Mouse (Mus musculus): ENCODE data around the gene Gdap1l1. TPM values are rescaled to one million over a fixed set of nuclear protein-coding genes. Genes with fewer than 3 reads are reported as not detected.

Gdap1l1 gene
- total RNA-seq, 2 experiments from 2014 or later = 95.2 to 95.5 TPM

DNA sequence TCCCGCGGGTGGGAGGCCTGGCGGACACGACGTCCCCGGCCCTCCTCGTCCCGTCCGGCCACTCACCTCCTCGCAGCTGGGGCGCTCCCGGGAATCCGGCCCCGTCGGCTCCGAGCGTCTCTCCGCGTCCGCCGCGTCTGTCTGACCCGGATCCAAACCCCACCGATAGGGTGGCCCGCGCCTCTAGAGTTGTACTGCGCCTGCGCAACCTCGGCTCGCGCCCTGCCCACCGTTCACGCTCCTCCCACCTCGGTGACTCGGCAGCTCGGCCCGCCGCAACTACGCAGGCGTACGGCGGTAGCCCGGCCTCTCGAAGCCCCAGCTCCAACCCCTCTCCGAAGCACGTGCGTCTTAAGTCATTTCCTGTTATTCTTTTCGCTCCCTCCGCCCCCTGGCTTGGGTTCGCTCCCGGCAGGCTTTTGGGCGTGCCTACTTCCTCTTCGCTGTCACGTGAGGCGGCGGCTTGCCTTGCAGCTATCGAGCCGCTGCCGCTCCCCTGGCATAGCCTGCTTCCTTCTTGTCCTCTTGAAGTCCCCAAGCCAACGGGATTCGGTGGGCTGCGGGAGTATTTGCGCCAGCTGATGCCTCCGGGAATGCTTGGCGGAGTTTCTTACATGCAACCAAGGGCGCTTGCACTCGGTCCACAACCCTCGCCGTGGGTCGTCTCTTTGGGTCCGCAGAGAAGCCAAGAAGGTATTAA lies 18.8 kb upstream of the Gdap1l1 start:
- DNase-seq (ENCODE audit: extremely low spot score in 1 of 2, low spot score in 2 of 2) = peak; percentile 99
- intact Hi-C loops (cut with DNase I) = no loop called here

DNA sequence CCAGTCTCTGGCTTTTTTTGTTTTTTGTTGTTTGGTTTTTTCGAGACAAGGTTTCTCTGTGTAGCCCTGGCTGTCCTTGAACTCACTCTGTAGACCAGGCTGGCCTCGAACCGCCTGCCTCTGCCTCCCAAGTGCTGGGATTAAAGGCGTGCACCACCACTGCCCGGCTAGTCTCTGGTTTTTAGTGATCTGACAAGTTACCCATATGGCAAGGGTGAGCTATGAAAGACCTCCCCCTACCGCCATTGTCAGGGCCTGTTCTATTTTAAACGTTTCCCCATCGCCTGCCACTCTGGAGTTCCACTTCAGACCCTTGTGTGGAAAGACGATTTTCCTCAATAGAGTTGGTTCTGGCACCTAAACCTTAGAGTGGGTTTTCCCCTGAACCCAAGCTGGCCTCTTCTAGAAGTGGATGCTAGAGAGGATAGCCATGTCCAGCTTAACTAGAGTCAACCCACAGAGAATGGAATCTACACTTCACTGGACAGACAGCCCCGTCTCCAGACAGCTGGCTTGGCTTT lies 17.9 kb upstream of the Gdap1l1 start:
- intact Hi-C loops (cut with DNase I) = no loop called here
- no peak for DNase-seq (ENCODE audit: extremely low spot score in 1 of 2, low spot score in 2 of 2)

GRCm38 (mm10) chr2:163422895-163423660 lies 15.2 kb upstream of the Gdap1l1 start:
- intact Hi-C loops (cut with DNase I) = no loop called here

DNA sequence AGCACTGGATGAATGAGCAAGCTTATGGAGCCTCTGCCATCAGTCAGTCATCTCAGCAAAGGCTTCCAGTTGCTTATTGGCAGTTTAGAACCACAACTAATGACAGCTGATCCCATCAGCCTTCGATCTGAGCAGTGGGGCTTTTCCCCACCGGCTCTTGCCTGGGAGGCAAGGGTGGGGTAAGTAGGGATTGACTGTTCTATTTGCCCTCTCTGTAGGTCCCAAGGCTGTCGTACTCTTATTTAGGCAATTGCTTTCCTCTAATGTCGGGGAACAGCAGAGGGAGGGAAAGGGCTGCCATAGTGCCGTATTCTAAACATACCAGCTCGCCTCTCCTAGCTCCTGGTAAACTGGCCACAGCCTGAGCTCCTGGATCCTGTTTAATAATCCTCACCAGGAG lies 13.7 kb upstream of the Gdap1l1 start, which contains the start of gene Oser1:
Gene Oser1, minus strand, starts transcription at position 101 of the 400 bp plus-strand sequence.
- intact Hi-C loops (cut with DNase I) = no loop called here
- no peak for DNase-seq (ENCODE audit: extremely low spot score in 1 of 2, low spot score in 2 of 2)

More at GRCm38 (mm10) chr2:163422895-163423660, 15.2 kb upstream of the Gdap1l1 start:
- no peak for DNase-seq (ENCODE audit: extremely low spot score in 1 of 2, low spot score in 2 of 2)

GRCm38 (mm10) chr2:163428346-163429011 lies 9.8 kb upstream of the Gdap1l1 start:
- intact Hi-C loops (cut with DNase I) = no loop called here
- DNase-seq (ENCODE audit: extremely low spot score in 1 of 2, low spot score in 2 of 2) = no peak

GRCm38 (mm10) chr2:163431289-163431688 lies 7.0 kb upstream of the Gdap1l1 start:
- intact Hi-C loops (cut with DNase I) = no loop called here
- DNase-seq (ENCODE audit: extremely low spot score in 1 of 2, low spot score in 2 of 2) = no peak

GRCm38 (mm10) chr2:163433971-163434370 lies 4.3 kb upstream of the Gdap1l1 start:
- peak in 1 of 2 experiments; percentile 50 for DNase-seq (ENCODE audit: extremely low spot score in 1 of 2, low spot score in 2 of 2)
- intact Hi-C loops (cut with DNase I) = no loop called here

GRCm38 (mm10) chr2:163437800-163438199 lies 476 bp upstream of the Gdap1l1 start:
- intact Hi-C loops (cut with DNase I) = no loop called here
- DNase-seq (ENCODE audit: extremely low spot score in 1 of 2, low spot score in 2 of 2) = no peak

DNA sequence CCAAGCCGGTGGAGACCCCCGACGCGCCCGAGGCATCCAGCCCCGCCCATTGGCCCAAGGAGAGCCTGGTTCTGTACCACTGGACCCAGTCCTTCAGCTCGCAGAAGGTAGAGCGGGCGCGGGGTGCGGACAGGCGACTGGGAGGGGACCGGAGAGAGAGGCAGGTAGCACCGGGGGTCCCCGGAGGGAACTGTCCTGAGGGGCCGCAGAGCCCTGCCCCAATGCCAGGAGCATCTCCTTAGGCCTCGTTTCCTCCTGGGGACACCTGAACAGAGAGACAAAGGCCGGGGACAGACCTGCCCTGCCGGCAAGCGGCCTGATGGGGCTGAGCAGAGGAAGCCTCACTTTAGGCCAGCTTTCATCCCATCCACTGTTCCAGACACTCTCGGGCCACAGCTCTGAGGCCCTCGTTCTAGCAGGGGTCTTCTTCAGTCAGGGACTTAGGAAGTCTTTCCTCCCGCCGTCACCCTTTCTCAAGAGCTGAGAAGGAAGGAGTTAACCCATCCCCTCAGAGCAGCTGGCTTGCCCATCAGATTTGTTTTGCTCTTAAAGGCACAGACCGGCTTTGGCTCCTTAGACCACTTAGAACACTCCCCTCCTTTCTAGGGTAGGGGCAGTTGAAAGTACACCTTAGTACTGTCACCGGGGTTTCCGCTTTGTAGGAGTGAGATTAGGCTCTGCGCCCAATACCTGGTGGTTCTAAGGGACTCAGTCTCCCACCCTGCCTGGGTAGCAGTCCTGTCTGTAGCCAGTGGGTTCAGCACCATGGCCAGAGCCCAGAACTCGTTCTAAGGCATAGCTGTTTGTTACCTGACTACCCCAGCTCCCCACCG lies 559 bp downstream of the Gdap1l1 start:
- intact Hi-C loops (cut with DNase I) = no loop called here
- peak in 1 of 2 experiments; percentile 34 for DNase-seq (ENCODE audit: extremely low spot score in 1 of 2, low spot score in 2 of 2)

DNA sequence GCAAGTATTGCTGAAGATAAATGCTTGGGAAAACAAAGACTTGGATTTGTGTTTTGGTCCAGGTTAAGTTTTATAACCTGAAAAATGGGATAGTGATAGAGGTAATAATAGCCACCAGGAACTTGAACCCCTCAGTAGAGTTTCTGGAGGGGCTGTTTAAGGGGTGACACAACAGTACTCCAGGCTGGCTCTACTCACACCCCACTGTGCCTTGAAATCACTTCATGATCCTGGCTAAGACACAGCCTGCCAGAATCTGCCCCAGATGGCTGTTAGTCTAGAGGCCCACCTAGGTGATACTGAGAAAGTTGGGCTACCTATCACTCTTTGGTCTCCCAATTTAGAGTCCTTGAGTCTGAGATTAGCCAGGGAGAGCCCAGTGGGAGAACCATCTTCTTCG lies 1.2 kb downstream of the Gdap1l1 start:
- intact Hi-C loops (cut with DNase I) = no loop called here

GRCm38 (mm10) chr2:163443543-163443942 lies 5.3 kb downstream of the Gdap1l1 start:
- intact Hi-C loops (cut with DNase I) = no loop called here
- DNase-seq (ENCODE audit: extremely low spot score in 1 of 2, low spot score in 2 of 2) = no peak

More for the DNA sequence above, 1.2 kb downstream of the Gdap1l1 start:
- DNase-seq (ENCODE audit: extremely low spot score in 1 of 2, low spot score in 2 of 2) = peak in 1 of 2 experiments; percentile 7

DNA sequence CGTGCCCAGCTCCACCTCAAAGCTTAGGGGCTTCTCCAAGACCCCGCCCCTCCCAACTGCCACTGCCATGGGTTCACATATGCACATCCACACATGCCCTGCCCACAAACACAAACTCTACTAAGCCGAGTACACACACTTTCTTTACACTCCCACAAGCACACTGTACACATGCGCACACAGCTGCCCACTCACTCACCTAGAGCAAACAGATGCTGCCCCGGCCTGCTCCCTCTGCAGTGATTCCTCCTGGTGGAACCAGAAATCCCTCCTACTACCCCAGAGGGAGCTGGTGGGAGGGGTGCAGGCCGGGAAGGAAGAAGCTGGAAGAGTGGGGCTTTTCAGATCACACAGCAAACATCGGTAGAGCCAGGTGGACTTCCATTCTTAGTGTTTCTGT lies 5.7 kb downstream of the Gdap1l1 start:
- intact Hi-C loops (cut with DNase I) = no loop called here
- DNase-seq (ENCODE audit: extremely low spot score in 1 of 2, low spot score in 2 of 2) = no peak

GRCm38 (mm10) chr2:163447375-163447774 lies 9.1 kb downstream of the Gdap1l1 start:
- intact Hi-C loops (cut with DNase I) = no loop called here
- no peak for DNase-seq (ENCODE audit: extremely low spot score in 1 of 2, low spot score in 2 of 2)

DNA sequence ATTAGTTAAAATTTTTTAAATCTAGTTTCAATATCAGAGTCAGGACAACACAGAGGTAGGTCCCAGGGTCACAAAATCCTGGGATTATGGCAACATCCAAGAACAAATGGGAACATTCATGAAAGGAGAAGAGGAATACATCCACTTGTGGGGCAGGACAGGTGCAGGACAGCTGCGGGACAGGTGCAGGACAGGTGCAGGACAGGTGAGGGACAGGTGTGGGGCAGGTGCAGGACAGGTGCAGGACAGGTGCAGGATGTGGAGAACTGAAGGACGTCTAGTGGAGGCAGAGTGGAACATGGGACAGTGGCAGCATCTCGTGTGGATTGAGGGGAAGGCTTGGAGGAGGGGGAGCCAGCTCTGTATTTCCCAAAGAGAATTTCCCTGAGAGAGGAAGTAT lies 11.0 kb downstream of the Gdap1l1 start:
- intact Hi-C loops (cut with DNase I) = no loop called here
- no peak for DNase-seq (ENCODE audit: extremely low spot score in 1 of 2, low spot score in 2 of 2)

- intact Hi-C loops (cut with DNase I) = no loop called here
- DNase-seq (ENCODE audit: extremely low spot score in 1 of 2, low spot score in 2 of 2) = peak; percentile 42 to 59
Measured at GRCm38 (mm10) chr2:163450668-163451295, 12.5 kb downstream of the Gdap1l1 start.

DNA sequence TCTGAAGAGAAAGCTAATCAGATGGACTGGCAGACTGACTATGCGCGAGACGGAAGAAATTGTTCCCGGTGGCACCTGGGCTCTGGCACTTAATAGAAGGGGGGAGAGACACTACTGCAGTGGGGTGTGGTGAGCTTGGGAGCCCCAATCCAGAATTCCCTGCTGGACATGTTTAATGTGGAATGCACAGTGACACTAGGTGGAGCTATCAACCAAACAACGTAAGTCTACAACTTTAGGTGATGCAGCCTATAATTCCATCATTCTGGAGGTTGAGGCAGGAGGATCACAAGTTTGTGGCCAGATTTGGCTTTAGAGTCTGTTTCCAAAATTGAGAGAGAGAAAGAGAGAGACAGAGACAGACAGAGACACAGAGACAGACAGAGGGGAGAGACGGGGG lies 14.5 kb downstream of the Gdap1l1 start:
- intact Hi-C loops (cut with DNase I) = no loop called here
- DNase-seq (ENCODE audit: extremely low spot score in 1 of 2, low spot score in 2 of 2) = no peak

DNA sequence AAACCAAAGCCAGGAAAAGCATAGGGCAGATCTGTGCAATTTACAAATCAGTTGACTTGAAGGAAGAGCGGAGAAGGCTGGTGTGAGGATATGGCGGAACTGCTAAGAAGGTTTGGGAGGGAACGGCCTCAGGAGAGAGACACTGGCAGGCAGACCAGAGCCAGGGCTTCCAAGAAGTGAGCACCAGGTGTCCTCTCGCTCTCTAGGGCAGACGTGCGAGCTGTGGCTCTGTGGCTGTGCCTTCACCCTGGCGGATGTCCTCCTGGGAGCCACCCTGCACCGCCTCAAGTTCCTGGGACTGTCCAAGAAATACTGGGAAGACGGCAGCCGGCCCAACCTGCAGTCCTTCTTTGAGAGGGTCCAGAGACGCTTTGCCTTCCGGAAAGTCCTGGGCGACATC lies 15.1 kb downstream of the Gdap1l1 start:
- DNase-seq (ENCODE audit: extremely low spot score in 1 of 2, low spot score in 2 of 2) = no peak

More for the DNA sequence above, 15.1 kb downstream of the Gdap1l1 start:
- intact Hi-C loops (cut with DNase I) = no loop called here
